Mouse (Mus musculus) lung, postnatal 0 days (tissue): ENCODE data around the gene Acot13. TPM values are rescaled to one million over a fixed set of nuclear protein-coding genes. Genes with fewer than 3 reads are reported as not detected.

Experiments used
- ATAC-seq: fragments of 200-750 bp; cut with Nextera tagmentation; 2 replicates; pipeline ENCODE4 v1.8.0; 2017; ENCODE audit warnings: moderate library complexity
- DNase-seq: peaks from one replicate; pipeline ENCODE4 v3.0.0-alpha.2; 2016; ENCODE audit warnings: low spot score
- H3K27ac ChIP-seq: fragments of 300-500 bp; sonication (generic); 2 replicates; pipeline ENCODE4 v1.5.1; 2014; ENCODE audit warnings: antibody characterized with exemption, mild to moderate bottlenecking, low read length, mixed read lengths
- H3K27me3 ChIP-seq: fragments of 300-500 bp; sonication (generic); replicated peaks from 2 replicates; pipeline ENCODE4 v1.6.1; 2014; ENCODE audit warnings: low read length, mixed read lengths; ENCODE audit not compliant: insufficient read depth
- H3K36me3 ChIP-seq: fragments of 300-500 bp; sonication (generic); 2 replicates; pipeline ENCODE4 v1.6.1; 2014; ENCODE audit warnings: low read length, mixed read lengths; ENCODE audit not compliant: insufficient read depth
- H3K4me1 ChIP-seq: fragments of 300-500 bp; sonication (generic); 2 replicates; pipeline ENCODE4 v1.6.1; 2014; ENCODE audit warnings: antibody characterized with exemption, low read depth, low read length, mixed read lengths; ENCODE audit not compliant: insufficient read depth
- H3K4me2 ChIP-seq: fragments of 300-500 bp; sonication (generic); replicated peaks from 2 replicates; pipeline ENCODE4 v1.6.1; 2014; ENCODE audit warnings: low read depth, mild to moderate bottlenecking, low read length, moderate library complexity, mixed read lengths
- H3K4me3 ChIP-seq: fragments of 300-500 bp; sonication (generic); 2 replicates; pipeline ENCODE4 v1.5.1; 2014; ENCODE audit warnings: low read depth, low read length
- H3K9ac ChIP-seq: fragments of 300-500 bp; sonication (generic); replicated peaks from 2 replicates; pipeline ENCODE4 v1.6.1; 2014; ENCODE audit warnings: low read depth, mild to moderate bottlenecking
- H3K9me3 ChIP-seq: fragments of 300-500 bp; sonication (generic); 2 replicates; pipeline ENCODE4 v1.6.1; 2016; ENCODE audit warnings: low read length, mixed read lengths
- CTCF ChIP-seq: IDR thresholded peaks from 2 replicates; pipeline ENCODE4 v1.5.1; 2016; ENCODE audit warnings: antibody characterized with exemption, mild to moderate bottlenecking
- EP300 ChIP-seq: IDR thresholded peaks from 2 replicates; pipeline ENCODE4 v1.6.1; 2016; ENCODE audit warnings: antibody characterized with exemption, mild to moderate bottlenecking, control low read depth
- WGBS: fragments of 180-500 bp; shearing (Covaris S2); extraction: QIAGEN DNeasy Blood & Tissue Kit; methylation state at CpG from one replicate; pipeline ENCODE4 v1.1.7; 2014; 5-methylcytosine and 5-hydroxymethylcytosine counted together
- polyA plus RNA-seq: library from polyadenylated mRNA; unstranded; fragments of >200 nt; fragmentation: Nextera tagmentation; extraction: Ambion mirVana; gene quantifications from 2 replicates; pipeline ENCODE4 v1.2.1, GENCODE M21; 2015

The Acot13 gene
- polyA plus RNA-seq, 1 experiment from 2014 or later: 87.2 TPM

DNA sequence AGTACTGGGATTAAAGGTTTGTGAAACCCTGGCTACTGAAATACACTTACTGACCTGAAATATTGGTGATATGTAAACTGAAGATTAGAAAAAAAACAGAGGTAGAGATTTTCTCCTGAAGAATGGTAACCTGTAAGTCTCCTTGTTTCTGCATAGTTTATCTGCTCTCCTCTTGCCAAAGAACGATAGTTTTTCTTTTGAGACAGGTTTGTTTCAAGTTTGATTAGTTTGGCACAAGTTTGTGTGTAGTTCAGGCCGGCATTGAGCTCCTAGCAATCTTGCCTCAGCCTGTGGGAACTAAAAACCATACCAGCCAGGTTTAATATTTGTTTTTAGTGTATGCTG lies 1.4 kb upstream of the Acot13 start:
- Histone ChIP-seq H3K9ac (0 out of 2 replicates have a peak overlapping the region, but pooled peaks have one; percentile 84), H3K27ac (no peak overlapping the region), H3K4me3 (peak overlapping the region; percentile 83; the same call in 1 of the 2 replicates), H3K4me1 (peaks cover 4% of the 10 kb centered on the region; the same call in 1 of the 2 replicates), H3K4me2 (peak overlapping the region; percentile 89; the same call in 1 of the 2 replicates), H3K27me3 (no peaks in the 10 kb centered on the region), H3K9me3 (no peaks in the 10 kb centered on the region), H3K36me3 (no peaks in the 10 kb centered on the region)
- DNase-seq: no peak
- ATAC-seq: no peak
- 21% methylated on average over 2 of the region's 2 CpGs for WGBS
- no peak for TF ChIP-seq EP300

DNA sequence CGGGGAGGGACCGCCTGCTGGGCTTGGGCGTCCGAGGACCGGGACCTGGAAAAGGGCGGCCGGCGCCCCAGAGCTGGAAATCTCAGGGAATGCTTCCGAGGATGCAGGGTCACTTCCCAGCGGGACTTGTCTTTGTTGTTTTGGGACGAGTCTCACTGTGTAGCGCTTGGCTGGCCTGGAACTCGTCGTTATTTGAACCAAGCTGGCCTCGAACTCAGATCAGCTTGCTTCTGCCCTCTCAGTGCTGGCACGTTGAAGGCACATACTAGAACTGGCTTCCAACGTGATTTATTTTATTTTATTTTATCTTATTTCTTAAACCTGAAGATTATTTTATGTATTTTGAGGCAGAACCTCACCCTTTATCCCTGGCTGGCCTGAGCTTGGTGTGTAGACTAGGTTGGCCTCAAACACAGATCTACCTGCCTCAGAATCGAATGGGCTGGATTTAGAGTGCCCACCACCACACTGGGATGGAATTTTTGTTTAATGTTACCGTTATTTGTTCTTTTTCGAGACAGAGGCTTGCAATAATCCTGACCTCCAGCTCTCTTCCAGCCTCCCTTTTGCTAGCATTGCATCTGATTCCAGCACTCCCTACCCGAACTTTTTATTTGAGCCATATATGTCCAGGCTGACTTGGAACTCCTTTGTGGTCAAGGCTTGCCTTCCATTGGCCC lies 931 bp upstream of the Acot13 start:
- Histone ChIP-seq H3K9ac (peak overlapping the region; percentile 84), H3K27me3 (no peaks in the 10 kb centered on the region), H3K27ac (peak overlapping the region; percentile 95), H3K4me3 (peak overlapping the region; percentile 83), H3K9me3 (no peaks in the 10 kb centered on the region), H3K4me1 (peaks cover 4% of the 10 kb centered on the region; the same call in 1 of the 2 replicates), H3K4me2 (peak overlapping the region; percentile 89), H3K36me3 (no peaks in the 10 kb centered on the region)
- DNase-seq (no peak), ATAC-seq (no peak)
- TF ChIP-seq EP300 (no peak), CTCF (no peak)
- WGBS: 2% methylated on average over 21 of the region's 21 CpGs

DNA sequence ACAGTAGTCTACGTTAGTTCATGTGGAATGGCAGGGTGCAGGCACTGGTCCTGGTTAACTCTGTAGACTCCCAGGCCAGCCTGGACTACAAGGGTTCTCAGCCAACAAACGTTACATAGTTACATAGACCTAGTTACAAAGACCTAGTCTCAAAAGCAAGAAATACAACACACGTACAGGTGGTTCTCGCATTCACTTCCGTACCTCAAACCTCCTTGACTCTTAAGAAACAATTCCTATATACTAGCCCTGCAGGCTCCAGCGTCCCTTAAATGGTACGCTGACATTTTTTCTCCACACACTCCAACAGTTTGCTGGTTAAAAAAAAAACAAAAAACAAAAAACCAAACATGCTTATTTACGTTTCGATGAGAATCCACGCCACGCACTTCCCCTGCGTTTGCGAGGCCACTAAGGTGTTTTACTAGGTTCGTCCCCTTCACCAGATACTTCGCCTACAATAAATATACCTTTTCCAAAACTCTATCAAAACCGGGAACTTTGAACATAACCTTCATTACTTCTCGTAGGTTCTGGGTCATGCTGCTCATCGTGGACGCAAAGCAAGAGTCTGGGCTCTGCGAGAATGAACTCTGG lies 486 bp downstream of the Acot13 start:
- TF ChIP-seq EP300: no peak
- no peak for TF ChIP-seq CTCF
- H3K27me3 ChIP-seq: no peaks in the 10 kb centered on the region
- peak overlapping the region; percentile 63 for H3K9ac ChIP-seq
- peak overlapping the region; percentile 83 for H3K27ac ChIP-seq
- peak; percentile 33 for DNase-seq
- peak overlapping the region; percentile 83 for H3K4me3 ChIP-seq
- peaks cover 4% of the 10 kb centered on the region; the same call in 1 of the 2 replicates for H3K4me1 ChIP-seq
- ATAC-seq: no peak
- peak overlapping the region; percentile 89 for H3K4me2 ChIP-seq
- H3K36me3 ChIP-seq: no peaks in the 10 kb centered on the region
- H3K9me3 ChIP-seq: no peaks in the 10 kb centered on the region
- 2% methylated on average over 20 of the region's 20 CpGs for WGBS

DNA sequence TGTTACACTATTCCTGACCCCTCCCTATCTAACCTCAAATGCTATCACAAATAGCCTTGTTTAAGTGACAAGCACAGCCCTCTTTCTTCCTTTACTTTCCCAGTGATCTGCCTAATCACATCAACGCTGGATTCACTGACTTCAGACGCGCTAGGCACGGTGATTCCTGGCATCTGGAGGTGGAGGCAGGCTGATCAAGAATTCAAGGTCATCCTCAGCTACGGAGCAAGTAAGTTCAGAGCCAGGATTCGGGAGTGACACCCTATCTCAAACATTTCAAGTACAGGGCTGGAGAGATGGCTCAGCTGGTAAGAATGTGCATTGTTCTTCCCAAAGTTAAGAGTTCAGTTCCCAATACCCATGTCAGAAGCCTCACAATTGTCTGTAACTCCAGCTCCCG lies 5.2 kb downstream of the Acot13 start:
- no peak overlapping the region for H3K9ac ChIP-seq
- H3K4me1 ChIP-seq: no peaks in the 10 kb centered on the region
- H3K27ac ChIP-seq: no peak overlapping the region
- 60% methylated on average over 7 of the region's 7 CpGs for WGBS
- no peaks in the 10 kb centered on the region for H3K9me3 ChIP-seq
- TF ChIP-seq CTCF (no peak), EP300 (no peak)
- ATAC-seq (no peak), DNase-seq (no peak)
- no peaks in the 10 kb centered on the region for H3K27me3 ChIP-seq
- H3K36me3 ChIP-seq: no peaks in the 10 kb centered on the region
- no peak overlapping the region for H3K4me3 ChIP-seq
- H3K4me2 ChIP-seq: no peak overlapping the region

DNA sequence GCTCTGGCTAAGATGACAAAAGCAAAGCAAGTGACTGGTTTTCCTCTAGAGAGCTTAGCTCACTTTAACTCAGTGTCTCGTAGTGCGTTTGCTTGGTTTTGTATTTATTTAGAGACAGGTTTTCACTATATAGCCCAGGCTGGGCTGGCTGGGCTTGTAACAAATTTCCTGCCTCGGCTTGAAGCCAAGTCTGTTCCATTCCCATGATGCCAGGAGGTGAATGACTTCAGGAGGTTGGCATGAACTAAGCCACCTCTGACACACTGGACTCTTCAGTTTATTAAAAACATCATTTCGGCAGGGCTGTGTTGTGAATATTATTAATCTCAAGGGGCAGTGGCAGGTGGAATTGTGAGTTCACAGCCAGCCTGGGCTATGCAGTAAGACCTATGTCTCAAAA lies 5.8 kb downstream of the Acot13 start:
- H3K27ac ChIP-seq: no peak overlapping the region
- no peaks in the 10 kb centered on the region for H3K36me3 ChIP-seq
- TF ChIP-seq CTCF (no peak), EP300 (no peak)
- WGBS: 59% methylated on average over 4 of the region's 4 CpGs
- no peaks in the 10 kb centered on the region for H3K27me3 ChIP-seq
- no peak overlapping the region for H3K4me3 ChIP-seq
- ATAC-seq (0 out of 2 replicates have a peak, but pooled peaks have one; percentile 32), DNase-seq (no peak)
- no peaks in the 10 kb centered on the region for H3K9me3 ChIP-seq
- no peak overlapping the region for H3K9ac ChIP-seq
- no peak overlapping the region for H3K4me2 ChIP-seq
- no peaks in the 10 kb centered on the region for H3K4me1 ChIP-seq

DNA sequence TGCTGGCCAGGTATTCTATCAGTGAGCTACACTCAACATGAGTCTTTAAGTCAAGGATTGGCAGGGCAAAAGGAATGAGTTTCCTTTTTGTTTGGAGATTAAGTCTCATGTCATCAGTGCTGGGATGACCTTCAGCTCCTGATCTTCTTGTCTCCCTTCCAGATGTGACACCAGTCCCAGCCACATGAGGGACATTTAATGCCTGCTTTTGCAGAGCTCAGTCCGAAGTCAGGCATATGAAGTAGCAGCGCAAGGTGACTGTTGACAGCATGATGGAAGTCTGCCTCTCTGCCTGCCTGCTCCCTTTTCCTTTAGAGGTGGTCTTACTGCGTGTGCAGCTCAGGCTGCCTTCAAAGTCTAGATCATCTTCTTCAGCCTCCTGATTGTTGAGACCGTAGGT lies 6.7 kb downstream of the Acot13 start:
- TF ChIP-seq CTCF (no peak), EP300 (no peak)
- Histone ChIP-seq H3K4me1 (no peaks in the 10 kb centered on the region), H3K27me3 (no peaks in the 10 kb centered on the region), H3K4me3 (no peak overlapping the region), H3K9ac (no peak overlapping the region), H3K36me3 (0 out of 2 replicates have a peak, but pooled peaks cover 4% of the 10 kb centered on the region), H3K9me3 (no peaks in the 10 kb centered on the region), H3K27ac (no peak overlapping the region), H3K4me2 (no peak overlapping the region)
- 88% methylated on average over 4 of the region's 4 CpGs for WGBS
- ATAC-seq (no peak), DNase-seq (no peak)
